Mouse (Mus musculus) adrenal gland (tissue): Measurements from ENCODE around the gene Atf4.

ENCODE experiments used
- intact Hi-C: fragments of 180-260 bp; cut with DNase I; formaldehyde crosslinking; loops from one replicate; pipeline ENCODE4 v1.15.1; 2025
- long read RNA-seq, 2 experiments: library from polyadenylated mRNA; unstranded; transcript quantifications; one replicate each; pipeline ENCODE4 v2.0.0; 2020; ENCODE audit warnings: borderline replicate concordance in 1 of 2; ENCODE audit not compliant: insufficient replicate concordance in 1 of 2

Gene Atf4
- long read RNA-seq, experiment 1, transcript Atf4-203 (1 exons, 2,019 nt), result minor isoform, 5 of 78 reads
- long read RNA-seq, experiment 1, transcript Atf4-201 (3 exons, 1,725 nt), result major isoform, 70 of 78 reads
- long read RNA-seq, experiment 1, partial matches to known transcripts, result 3 of 78 reads
- long read RNA-seq, experiment 1, other reads (novel, unspliced or antisense), result 0 of 78 reads
- long read RNA-seq, experiment 2, transcript Atf4-201 (3 exons, 1,725 nt), result major isoform, 65 of 75 reads
- long read RNA-seq, experiment 2, partial matches to known transcripts, result 8 of 75 reads
- long read RNA-seq, experiment 2, other reads (novel, unspliced or antisense), result 1 of 75 reads

GRCm38 (mm10) chr15:80254847-80255645, at the start of gene Atf4:
TSS of gene Atf4 (plus strand) at chr15:80255184.
- intact Hi-C loops, result no loop called here

- intact Hi-C loops, result no loop called here
Observed at GRCm38 (mm10) chr15:80206057-80206565, 48.9 kb upstream of the Atf4 start.

GRCm38 (mm10) chr15:80208446-80208845, 46.5 kb upstream of the Atf4 start:
- intact Hi-C loops, result no loop called here

GRCm38 (mm10) chr15:80213688-80214087, 41.3 kb upstream of the Atf4 start:
- intact Hi-C loops, result loop anchor here (10.0 kb wide), 1 partner anchor 69 kb away; no protein-coding TSS in a partner anchor

- intact Hi-C loops, result loop anchor here (10.0 kb wide), 1 partner anchor 71 kb away; no protein-coding TSS in a partner anchor
Observed at GRCm38 (mm10) chr15:80215716-80216479, 39.1 kb upstream of the Atf4 start.

- intact Hi-C loops, result loop anchor here (10.0 kb wide), 1 partner anchor 72 kb away; no protein-coding TSS in a partner anchor
Observed at GRCm38 (mm10) chr15:80216480-80216820, 38.5 kb upstream of the Atf4 start.

- intact Hi-C loops, result loop anchor here (10.0 kb wide), 1 partner anchor 73 kb away; no protein-coding TSS in a partner anchor
Observed at GRCm38 (mm10) chr15:80217476-80217875, 37.5 kb upstream of the Atf4 start.

- intact Hi-C loops, result loop anchor here (10.0 kb wide), 1 partner anchor 74 kb away; no protein-coding TSS in a partner anchor
Observed at GRCm38 (mm10) chr15:80219211-80219610, 35.8 kb upstream of the Atf4 start.

- intact Hi-C loops, result loop anchor here (5.0 to 10.0 kb wide), 3 partner anchors 75 to 482 kb away; no protein-coding TSS in a partner anchor
Observed at GRCm38 (mm10) chr15:80219705-80220657, 35.0 kb upstream of the Atf4 start.

- intact Hi-C loops, result loop anchor here (5.0 kb wide), 2 partner anchors 124 to 481 kb away; no protein-coding TSS in a partner anchor
Observed at GRCm38 (mm10) chr15:80221031-80221430, 34.0 kb upstream of the Atf4 start.

GRCm38 (mm10) chr15:80223751-80224150, 31.2 kb upstream of the Atf4 start:
- intact Hi-C loops, result loop anchor here (5.0 kb wide), 2 partner anchors 126 to 479 kb away; no protein-coding TSS in a partner anchor

- intact Hi-C loops, result loop anchor here (5.0 kb wide), 1 partner anchor 138 kb away; no protein-coding TSS in a partner anchor
Observed at GRCm38 (mm10) chr15:80225208-80225607, 29.8 kb upstream of the Atf4 start.

GRCm38 (mm10) chr15:80225796-80226195, 29.2 kb upstream of the Atf4 start:
- intact Hi-C loops, result loop anchor here (2.0 to 5.0 kb wide), 2 partner anchors 35 to 138 kb away; no protein-coding TSS in a partner anchor

GRCm38 (mm10) chr15:80228071-80228800, 26.7 kb upstream of the Atf4 start:
- intact Hi-C loops, result loop anchor here (5.0 kb wide), 1 partner anchor 141 kb away; no protein-coding TSS in a partner anchor

GRCm38 (mm10) chr15:80232331-80232730, 22.7 kb upstream of the Atf4 start:
- intact Hi-C loops, result no loop called here

GRCm38 (mm10) chr15:80233053-80233452, 21.9 kb upstream of the Atf4 start:
- intact Hi-C loops, result no loop called here

GRCm38 (mm10) chr15:80233733-80234509, 21.1 kb upstream of the Atf4 start, which contains the start of gene Mief1:
TSS of gene Mief1 (plus strand) at chr15:80234018.
- intact Hi-C loops, result no loop called here

- intact Hi-C loops, result no loop called here
Observed at GRCm38 (mm10) chr15:80235535-80235934, 19.4 kb upstream of the Atf4 start, which contains the start of gene AC140267.1. TSS of gene AC140267.1 (plus strand) at chr15:80235835.
